Mouse (Mus musculus) forebrain, postnatal 0 days (tissue): ENCODE results near the gene Trap1. TPM values are rescaled to one million over a fixed set of nuclear protein-coding genes. Genes with fewer than 3 reads are reported as not detected.

Experiments
- ATAC-seq: fragments of 200-750 bp; cut with Nextera tagmentation; 2 replicates; pipeline ENCODE4 v1.8.0; 2017; ENCODE audit warnings: mild to moderate bottlenecking, moderate library complexity
- DNase-seq: peaks from one replicate; pipeline ENCODE4 v3.0.0-alpha.2; 2015
- H3K27ac ChIP-seq: fragments of 300-500 bp; sonication (generic); 2 replicates; pipeline ENCODE4 v1.5.1; 2014; ENCODE audit warnings: low read depth, mild to moderate bottlenecking, antibody characterized with exemption, low read length, moderate library complexity, mixed read lengths
- H3K27me3 ChIP-seq: fragments of 300-500 bp; sonication (generic); 2 replicates; pipeline ENCODE4 v1.6.1; 2014; ENCODE audit warnings: mild to moderate bottlenecking, low read length, mixed read lengths; ENCODE audit not compliant: insufficient read depth
- H3K36me3 ChIP-seq: fragments of 300-500 bp; sonication (generic); 2 replicates; pipeline ENCODE4 v1.6.1; 2014; ENCODE audit warnings: mild to moderate bottlenecking, moderate library complexity; ENCODE audit not compliant: insufficient read depth
- H3K4me1 ChIP-seq: fragments of 300-500 bp; sonication (generic); 2 replicates; pipeline ENCODE4 v1.6.1; 2014; ENCODE audit warnings: antibody characterized with exemption; ENCODE audit not compliant: insufficient read depth
- H3K4me2 ChIP-seq: fragments of 300-500 bp; sonication (generic); 2 replicates; pipeline ENCODE4 v1.6.1; 2014; ENCODE audit warnings: low read depth, mild to moderate bottlenecking, moderate library complexity
- H3K4me3 ChIP-seq: fragments of 300-500 bp; sonication (generic); 2 replicates; pipeline ENCODE4 v1.5.1; 2014; ENCODE audit warnings: low read depth, low read length, mixed read lengths
- H3K9ac ChIP-seq: fragments of 300-500 bp; sonication (generic); 2 replicates; pipeline ENCODE4 v1.6.1; 2014; ENCODE audit warnings: mild to moderate bottlenecking
- H3K9me3 ChIP-seq: fragments of 300-500 bp; sonication (generic); 2 replicates; pipeline ENCODE4 v1.6.1; 2016; ENCODE audit warnings: low read length
- CTCF ChIP-seq: sonication (generic); IDR thresholded peaks from 2 replicates; pipeline ENCODE4 v1.5.1; 2016; ENCODE audit warnings: antibody characterized with exemption, control low read depth, low read depth
- WGBS: fragments of 180-500 bp; shearing (Covaris S2); extraction: QIAGEN DNeasy Blood & Tissue Kit; methylation state at CpG from one replicate; pipeline ENCODE4 v1.1.7; 2014; 5-methylcytosine and 5-hydroxymethylcytosine counted together
- polyA plus RNA-seq: library from polyadenylated mRNA; unstranded; fragments of >200 nt; fragmentation: Nextera tagmentation; extraction: Ambion mirVana; gene quantifications from 2 replicates; pipeline ENCODE4 v1.2.1, GENCODE M21; 2015
- total RNA-seq: library from RNA; depleted of rRNA; stranded (reverse); fragments of >200 nt; gene quantifications from 2 replicates; pipeline ENCODE4 v1.2.3, GENCODE M21; 2014

Gene Trap1
- total and polyA plus RNA-seq, 2 experiments from 2014 or later: 41.7 to 43.5 TPM

DNA sequence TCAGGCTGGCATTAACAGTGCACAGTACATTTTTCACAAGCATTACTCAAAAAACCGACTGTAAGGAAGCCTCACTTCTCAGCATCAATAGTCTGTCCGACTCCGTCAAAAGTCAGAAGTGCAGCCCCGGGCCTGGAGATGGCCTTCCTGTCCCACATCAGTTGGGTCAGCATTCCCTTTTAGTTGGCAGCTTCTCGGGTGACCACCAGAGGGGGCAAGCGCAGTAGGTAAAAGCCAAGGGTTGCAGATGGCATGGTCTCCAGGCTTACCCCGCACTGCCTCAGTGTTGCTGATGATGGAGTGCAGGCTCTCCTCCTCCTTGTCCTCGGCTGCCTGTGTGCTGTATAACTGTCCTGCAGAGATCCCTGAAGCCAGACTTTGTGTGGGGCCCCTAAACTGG lies 9.0 kb downstream of the Trap1 start:
- Histone ChIP-seq H3K4me1 (no peaks in the 10 kb centered on the region), H3K27ac (no peak overlapping the region), H3K4me3 (no peak overlapping the region), H3K36me3 (peaks cover 48% of the 10 kb centered on the region), H3K27me3 (no peaks in the 10 kb centered on the region), H3K4me2 (no peak overlapping the region), H3K9me3 (no peaks in the 10 kb centered on the region), H3K9ac (no peak overlapping the region)
- 61% methylated on average over 8 of the region's 8 CpGs for WGBS
- DNase-seq: peak; percentile 33
- TF ChIP-seq CTCF: peak; percentile 73
- ATAC-seq: peak; percentile 51

DNA sequence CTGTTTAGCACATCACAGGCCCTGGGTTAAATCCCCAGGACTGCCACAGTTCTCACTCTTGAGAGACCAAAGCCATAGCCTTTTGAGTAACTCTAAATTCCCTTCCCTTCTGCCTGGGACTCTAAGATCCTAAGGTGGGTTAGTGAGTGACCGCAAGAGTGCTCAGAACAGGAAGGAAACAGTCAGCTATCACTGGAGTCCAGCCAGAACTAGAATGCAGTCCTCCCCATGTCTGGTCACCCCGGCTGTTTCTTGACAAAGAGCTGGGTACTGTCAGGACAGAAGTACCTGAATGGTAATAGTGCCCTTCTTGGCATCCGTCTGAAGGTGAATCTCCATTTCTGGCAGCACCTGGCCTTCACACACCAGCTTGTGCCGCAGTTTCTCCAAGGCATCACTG lies 12.7 kb downstream of the Trap1 start:
- Histone ChIP-seq H3K4me2 (no peak overlapping the region), H3K9me3 (no peaks in the 10 kb centered on the region), H3K36me3 (peaks cover 81% of the 10 kb centered on the region), H3K9ac (no peak overlapping the region), H3K27ac (no peak overlapping the region), H3K27me3 (no peaks in the 10 kb centered on the region), H3K4me3 (no peak overlapping the region), H3K4me1 (no peaks in the 10 kb centered on the region)
- no peak for TF ChIP-seq CTCF
- no peak for DNase-seq
- no peak for ATAC-seq
- 98% methylated on average over 4 of the region's 4 CpGs for whole genome bisulfite sequencing

DNA sequence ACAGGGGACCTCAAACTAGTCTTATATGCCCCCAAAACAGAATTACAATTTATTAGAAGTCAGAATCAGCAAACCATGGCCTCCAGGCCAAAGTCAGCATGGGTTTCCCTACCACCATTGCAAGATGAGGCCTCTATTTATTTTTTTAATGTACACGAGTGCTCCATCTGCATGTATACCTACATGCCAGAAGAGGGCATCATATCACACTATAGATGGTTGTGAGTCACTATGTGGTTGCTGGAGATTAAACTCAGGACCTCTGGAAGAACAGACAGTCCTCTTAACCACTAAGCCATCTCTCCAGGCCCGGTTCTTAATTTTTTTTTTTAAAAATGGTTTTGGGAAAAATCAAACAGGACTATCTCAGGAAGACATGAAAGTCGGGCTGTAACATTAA lies 23.8 kb downstream of the Trap1 start:
- peaks cover 71% of the 10 kb centered on the region for H3K36me3 ChIP-seq
- no peak overlapping the region for H3K9ac ChIP-seq
- no peak overlapping the region for H3K4me3 ChIP-seq
- H3K27ac ChIP-seq: no peak overlapping the region
- DNase-seq (no peak), ATAC-seq (no peak)
- H3K4me1 ChIP-seq: no peaks in the 10 kb centered on the region
- TF ChIP-seq CTCF: no peak
- no peak overlapping the region for H3K4me2 ChIP-seq
- H3K27me3 ChIP-seq: no peaks in the 10 kb centered on the region
- H3K9me3 ChIP-seq: no peaks in the 10 kb centered on the region
- 81% methylated on average over 3 of the region's 3 CpGs for WGBS

DNA sequence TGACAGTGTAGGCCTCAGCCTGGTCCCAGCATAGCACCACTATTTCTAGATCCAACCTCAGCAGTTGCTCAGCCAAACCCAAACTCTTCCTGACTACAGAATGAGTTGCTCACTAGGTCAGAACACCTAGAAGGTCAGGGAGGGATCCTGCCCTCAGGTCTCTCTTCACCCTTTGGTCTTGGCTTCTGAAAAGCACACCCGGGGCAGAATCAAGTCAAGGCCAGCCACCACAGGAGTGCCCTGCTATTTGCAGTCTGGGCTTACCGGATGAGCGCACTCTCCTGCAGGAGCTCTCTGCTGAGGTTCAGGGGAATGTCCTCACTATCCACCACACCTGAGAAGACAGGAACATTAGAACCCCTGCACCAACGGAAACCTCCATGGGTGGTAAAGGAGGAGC lies 25.0 kb downstream of the Trap1 start:
- Histone ChIP-seq H3K4me1 (no peaks in the 10 kb centered on the region), H3K27me3 (no peaks in the 10 kb centered on the region), H3K36me3 (peaks cover 75% of the 10 kb centered on the region), H3K9me3 (no peaks in the 10 kb centered on the region), H3K4me3 (no peak overlapping the region), H3K9ac (no peak overlapping the region), H3K4me2 (no peak overlapping the region), H3K27ac (no peak overlapping the region)
- DNase-seq: no peak
- ATAC-seq: no peak
- 94% methylated on average over 4 of the region's 4 CpGs for WGBS
- no peak for TF ChIP-seq CTCF

DNA sequence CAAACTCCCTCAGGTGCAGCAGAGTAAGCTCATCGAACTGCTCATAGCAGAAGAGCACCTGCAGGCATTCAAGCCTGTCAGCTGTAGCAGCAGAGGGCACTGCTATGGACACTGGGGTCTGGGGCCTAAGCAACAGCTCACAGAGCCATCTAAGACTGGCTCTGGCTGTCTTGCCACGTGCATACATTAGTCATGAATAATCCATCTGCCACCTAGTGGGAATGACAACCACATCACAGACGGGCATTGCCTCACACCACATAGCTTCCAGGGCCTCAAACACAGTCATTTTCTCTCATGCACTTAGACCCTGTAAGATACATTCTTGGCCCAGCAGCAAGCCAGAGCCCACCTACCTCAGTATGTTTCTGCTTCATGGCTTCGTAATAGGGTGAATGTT lies 32.1 kb downstream of the Trap1 start:
- ATAC-seq (no peak), DNase-seq (no peak)
- TF ChIP-seq CTCF: peak; percentile 27; the same call in 1 of the 2 replicates
- H3K27ac ChIP-seq: no peak overlapping the region
- no peaks in the 10 kb centered on the region for H3K4me1 ChIP-seq
- H3K9me3 ChIP-seq: no peaks in the 10 kb centered on the region
- no peaks in the 10 kb centered on the region for H3K27me3 ChIP-seq
- no peak overlapping the region for H3K4me3 ChIP-seq
- H3K36me3 ChIP-seq: peaks cover 76% of the 10 kb centered on the region
- no peak overlapping the region for H3K9ac ChIP-seq
- H3K4me2 ChIP-seq: no peak overlapping the region
- 76% methylated on average over 4 of the region's 4 CpGs for WGBS

DNA sequence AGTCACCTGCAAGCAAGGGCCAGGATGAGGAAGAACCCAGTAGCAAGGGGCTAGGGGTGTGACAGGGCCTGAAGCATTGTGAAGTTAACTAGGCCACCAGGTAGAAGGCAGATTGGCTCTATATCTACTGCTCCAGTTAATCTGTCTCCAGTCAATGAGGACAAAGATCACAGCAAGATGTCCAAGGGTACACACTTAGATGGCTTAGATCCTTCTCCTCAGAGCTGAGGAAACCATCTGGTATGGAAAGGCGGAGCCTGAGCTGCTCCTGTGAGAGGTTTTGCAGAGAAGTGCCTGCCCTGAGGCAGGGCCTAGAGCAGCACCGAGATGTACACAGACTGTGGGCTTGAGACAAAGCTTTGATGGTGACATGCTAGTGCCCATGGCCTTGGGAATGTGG lies 33.5 kb downstream of the Trap1 start:
- Histone ChIP-seq H3K27me3 (no peaks in the 10 kb centered on the region), H3K36me3 (peaks cover 76% of the 10 kb centered on the region)
- 93% methylated on average over 2 of the region's 2 CpGs for WGBS

DNA sequence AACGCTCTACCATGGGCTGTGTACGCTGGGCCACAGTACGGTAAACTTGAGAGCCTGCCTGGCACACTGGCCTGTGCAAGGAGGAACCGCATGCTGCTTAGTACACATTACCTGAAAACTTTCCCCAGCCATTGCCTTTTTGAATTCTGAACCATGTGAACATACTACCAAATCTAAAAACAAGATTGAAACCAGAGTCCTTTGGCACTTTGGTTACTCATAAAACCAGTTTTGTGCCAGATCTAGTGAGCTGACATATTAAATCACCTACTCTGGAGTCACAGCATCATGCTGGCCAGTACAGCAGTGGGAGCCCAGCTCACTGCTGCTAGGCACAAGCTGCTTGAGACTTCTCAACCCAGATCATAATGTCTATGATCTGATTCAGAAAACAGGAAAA lies 36.0 kb downstream of the Trap1 start:
- WGBS: 96% methylated on average over 4 of the region's 4 CpGs
- H3K36me3 ChIP-seq: peaks cover 78% of the 10 kb centered on the region
- no peaks in the 10 kb centered on the region for H3K9me3 ChIP-seq
- H3K9ac ChIP-seq: no peak overlapping the region
- no peak overlapping the region for H3K4me3 ChIP-seq
- no peak overlapping the region for H3K27ac ChIP-seq
- DNase-seq: no peak
- H3K27me3 ChIP-seq: no peaks in the 10 kb centered on the region
- no peak for TF ChIP-seq CTCF
- H3K4me2 ChIP-seq: no peak overlapping the region
- no peaks in the 10 kb centered on the region for H3K4me1 ChIP-seq
- no peak for ATAC-seq

More for the DNA sequence above, 33.5 kb downstream of the Trap1 start:
- H3K4me3 ChIP-seq: no peak overlapping the region
- DNase-seq (no peak), ATAC-seq (no peak)
- no peaks in the 10 kb centered on the region for H3K9me3 ChIP-seq
- H3K4me1 ChIP-seq: no peaks in the 10 kb centered on the region
- no peak overlapping the region for H3K4me2 ChIP-seq
- no peak overlapping the region for H3K9ac ChIP-seq
- TF ChIP-seq CTCF: no peak
- no peak overlapping the region for H3K27ac ChIP-seq

DNA sequence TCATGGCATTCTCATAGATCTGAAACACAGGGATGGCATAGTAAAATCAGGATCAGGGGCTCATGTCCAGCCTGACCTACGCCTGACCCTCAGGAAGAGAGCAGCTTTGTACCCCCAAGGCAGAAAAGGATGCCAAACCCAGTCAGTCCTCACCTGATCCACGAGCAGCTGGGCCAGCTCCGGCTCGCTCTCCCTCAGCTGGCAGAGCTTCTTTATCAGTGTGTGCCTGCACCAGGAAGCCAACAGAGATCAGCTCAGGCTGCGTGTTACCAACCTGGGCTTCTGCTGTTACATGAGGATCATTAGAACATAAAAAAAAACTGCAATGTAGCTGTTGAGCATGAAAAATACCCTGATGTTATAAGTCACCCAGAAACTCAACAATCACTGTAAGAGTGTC lies 37.4 kb downstream of the Trap1 start:
- ATAC-seq (no peak), DNase-seq (no peak)
- H3K36me3 ChIP-seq: peaks cover 66% of the 10 kb centered on the region
- H3K4me2 ChIP-seq: no peak overlapping the region
- no peak overlapping the region for H3K9ac ChIP-seq
- no peaks in the 10 kb centered on the region for H3K4me1 ChIP-seq
- 88% methylated on average over 5 of the region's 5 CpGs for WGBS
- H3K9me3 ChIP-seq: no peaks in the 10 kb centered on the region
- no peak for TF ChIP-seq CTCF
- H3K4me3 ChIP-seq: no peak overlapping the region
- no peak overlapping the region for H3K27ac ChIP-seq
- H3K27me3 ChIP-seq: no peaks in the 10 kb centered on the region
